ENCODE assay signal across 29 mouse cellular contexts in the genomic region with DNA sequence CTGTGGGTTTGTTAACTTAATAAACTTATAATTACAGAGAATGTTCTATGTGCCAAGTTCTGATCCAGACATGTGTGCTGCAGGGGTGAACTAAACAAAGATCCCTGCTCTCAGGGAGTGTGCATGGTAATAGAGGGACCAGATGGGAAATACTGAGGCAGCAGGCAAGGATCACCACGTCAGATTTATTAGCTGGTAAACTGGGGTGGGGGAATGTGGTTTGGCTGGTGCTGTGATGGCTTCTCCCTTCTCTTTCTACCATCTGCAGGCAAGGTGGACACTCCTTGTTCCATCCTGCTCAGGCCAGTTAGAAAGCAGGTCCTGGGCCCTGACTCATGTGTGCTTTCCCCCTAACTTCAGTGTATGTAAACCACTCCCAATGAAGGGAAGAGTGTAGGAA. TPM values are rescaled to one million over a fixed set of nuclear protein-coding genes. Genes with fewer than 3 reads are reported as not detected.
DNase-seq lines count a peak whose midpoint lies in the region; ATAC-seq and TF ChIP-seq lines count a peak whose summit lies in the region.
"Had no signal": no experiment of that assay in that cellular context is flagged by ENCODE, and none has a peak within 500 bp of the region (broad histone marks: within the 10 kb centered on the region; RNA-seq: fewer than 3 reads in every experiment).

No protein-coding gene starts in this region.

- H3K9me3 ChIP-seq in limb, embryonic 15.5 days, result no peaks in the 10 kb centered on the region
- H3K9me3 ChIP-seq in hindbrain, embryonic 11.5 days (ENCODE audit: control insufficient read depth, low read length), result no peaks in the 10 kb centered on the region
- H3K9me3 ChIP-seq: embryonic facial prominence, embryonic 10.5 days; embryonic facial prominence, embryonic 15.5 days; forebrain, embryonic 15.5 days; heart, embryonic 12.5 days; liver, embryonic 13.5 days; midbrain, embryonic 13.5 days had no signal

- H3K9ac ChIP-seq in limb, embryonic 15.5 days, result no peak overlapping the region
- no peak overlapping the region for H3K9ac ChIP-seq in hindbrain, embryonic 11.5 days (ENCODE audit: low read depth, low read length)
- H3K9ac ChIP-seq: embryonic facial prominence, embryonic 15.5 days; forebrain, embryonic 15.5 days; heart, embryonic 12.5 days; hindbrain, embryonic 14.5 days; limb, embryonic 12.5 days; liver, embryonic 13.5 days; midbrain, embryonic 13.5 days had no signal

- peaks cover 17% of the 10 kb centered on the region for H3K4me1 ChIP-seq in limb, embryonic 15.5 days
- no peaks in the 10 kb centered on the region for H3K4me1 ChIP-seq in hindbrain, embryonic 11.5 days (replicated peaks; ENCODE audit: control insufficient read depth, insufficient read depth, low read length)
- H3K4me1 ChIP-seq: embryonic facial prominence, embryonic 10.5 days; forebrain, embryonic 15.5 days; heart, embryonic 12.5 days; liver, embryonic 13.5 days; midbrain, embryonic 13.5 days had no signal

- H3K4me2 ChIP-seq in limb, embryonic 15.5 days, result no peak overlapping the region
- H3K4me2 ChIP-seq in hindbrain, embryonic 11.5 days (replicated peaks; ENCODE audit: low read depth, low read length), result no peak overlapping the region
- H3K4me2 ChIP-seq: embryonic facial prominence, embryonic 15.5 days; forebrain, embryonic 15.5 days; heart, embryonic 12.5 days; hindbrain, embryonic 14.5 days; limb, embryonic 12.5 days; liver, embryonic 13.5 days; midbrain, embryonic 13.5 days had no signal

- H3K27me3 ChIP-seq in Patski, result no peaks in the 10 kb centered on the region
- H3K27me3 ChIP-seq in limb, embryonic 15.5 days, result no peaks in the 10 kb centered on the region
- no peaks in the 10 kb centered on the region for H3K27me3 ChIP-seq in hindbrain, embryonic 11.5 days (ENCODE audit: control insufficient read depth, insufficient read depth, low read length)
- H3K27me3 ChIP-seq: embryonic facial prominence, embryonic 15.5 days; forebrain, embryonic 15.5 days; heart, embryonic 12.5 days; limb, embryonic 12.5 days; liver, embryonic 13.5 days; midbrain, embryonic 13.5 days had no signal

- H3K36me3 ChIP-seq in limb, embryonic 15.5 days, result no peaks in the 10 kb centered on the region
- no peaks in the 10 kb centered on the region for H3K36me3 ChIP-seq in hindbrain, embryonic 11.5 days (ENCODE audit: control insufficient read depth, insufficient read depth, low read length)
- H3K36me3 ChIP-seq: embryonic facial prominence, embryonic 10.5 days; embryonic facial prominence, embryonic 15.5 days; forebrain, embryonic 15.5 days; heart, embryonic 12.5 days; limb, embryonic 12.5 days; liver, embryonic 13.5 days; midbrain, embryonic 13.5 days had no signal

- no peak for TF ChIP-seq CTCF in Patski (IDR thresholded peaks at IDR 0.05)

- CTCF ChIA-PET in Patski (lab: Charles Lee), result no interaction called here

- WGBS in limb, embryonic 15.5 days, result 4% methylated on average over 1 of the region's 1 CpGs
- WGBS in hindbrain, embryonic 11.5 days, result 41% methylated on average over 1 of the region's 1 CpGs

- no peak for ATAC-seq in Patski
- peak; percentile 69; the same call in 1 of the 2 replicates for ATAC-seq in limb, embryonic 15.5 days (ENCODE audit: insufficient number of reproducible peaks, low FRiP score, low TSS enrichment, low read depth)
- no peak for ATAC-seq in hindbrain, embryonic 11.5 days (ENCODE audit: low FRiP score)
- ATAC-seq: forebrain, embryonic 15.5 days; inflammation-experienced regulatory T-cells, adult 6 months; midbrain, embryonic 13.5 days had no signal

- POLR2A ChIA-PET in Patski (lab: Charles Lee), result no interaction called here

- peak overlapping the region; percentile 63 for H3K27ac ChIP-seq in limb, embryonic 15.5 days
- H3K27ac ChIP-seq in hindbrain, embryonic 11.5 days (ENCODE audit: low read depth, low read length), result no peak overlapping the region
- H3K27ac ChIP-seq: embryonic facial prominence, embryonic 10.5 days; embryonic facial prominence, embryonic 15.5 days; forebrain, embryonic 15.5 days; heart, adult 2 months; hindbrain, embryonic 14.5 days; kidney, postnatal 0 days; limb, embryonic 12.5 days; liver, embryonic 13.5 days; midbrain, embryonic 13.5 days had no signal

- peak; percentile 73 for DNase-seq in heart, adult 11 months
- no peak for DNase-seq in heart, adult 18-20 months
- DNase-seq in layer of hippocampus, postnatal 36 days, result peak; percentile 3 to 8
- no peak for DNase-seq in layer of hippocampus, postnatal 25 days (ENCODE audit: extremely low spot score in 1 of 2, low spot score in 1 of 2)
- DNase-seq in Patski (ENCODE audit: low read depth, low spot score), result peak; percentile 24
- DNase-seq in hindbrain, embryonic 11.5 days (ENCODE audit: low spot score), result no peak
- DNase-seq: adrenal gland, adult 8-10 months; B cell, adult 2 months; cerebellum, adult 8-10 months; cerebellum, postnatal 25 days; heart, adult 2 months; heart, postnatal 4 days; kidney, adult 8-10 months; kidney, postnatal 4 days; liver, embryonic 13.5 days; lung, adult 18-20 months; lung, postnatal 4 days; thymus, postnatal 4 days had no signal

- in situ Hi-C loops in Patski (cut with MboI; ENCODE audit: low pct_unique_long_range_greater_than_20kb), result no loop called here

- no peak overlapping the region for H3K4me3 ChIP-seq in limb, embryonic 15.5 days
- H3K4me3 ChIP-seq in hindbrain, embryonic 11.5 days (ENCODE audit: low read depth, low read length), result no peak overlapping the region
- H3K4me3 ChIP-seq: embryonic facial prominence, embryonic 10.5 days; embryonic facial prominence, embryonic 15.5 days; forebrain, embryonic 15.5 days; heart, adult 2 months; heart, embryonic 12.5 days; limb, embryonic 12.5 days; liver, embryonic 13.5 days; megakaryocyte, embryonic 14.5 days; midbrain, embryonic 13.5 days had no signal

RNA-seq across cellular contexts. Expression of a gene that starts 41.7 kb away (rescaled TPM):
- total RNA-seq in heart, adult 18-20 months (2021), result 1 to 10 TPM; 1.5 to 1.6 TPM
- total RNA-seq in layer of hippocampus, postnatal 36 days (2021), result 1 to 10 TPM; 7.4 to 8.3 TPM
- total RNA-seq in layer of hippocampus, postnatal 25 days (2021), result 1 to 10 TPM; 8.8 to 8.9 TPM
- polyA plus RNA-seq in Patski (2021), result 19.0 TPM
- 57.9 and 59.4 TPM in 2 replicates for polyA plus RNA-seq in limb, embryonic 15.5 days (2015; fragmentation: Nextera tagmentation; extraction: Ambion mirVana)
- polyA plus RNA-seq in hindbrain, embryonic 11.5 days (2014; fragmentation: Nextera tagmentation; extraction: Ambion mirVana), result 0.38 and 1.8 TPM in 2 replicates
- polyA plus RNA-seq: inflammation-experienced regulatory T-cells, adult 6 months had no signal

RNA-seq across cellular contexts. Expression of a gene that starts 55.9 kb away (rescaled TPM):
- under 1 TPM; 0.10 to 0.32 TPM for total RNA-seq in heart, adult 18-20 months (2021)
- total RNA-seq in layer of hippocampus, postnatal 36 days (2021), result 10 to 100 TPM; 52.3 to 53.7 TPM
- total RNA-seq in layer of hippocampus, postnatal 25 days (2021), result 10 to 100 TPM; 61.6 to 61.7 TPM
- polyA plus RNA-seq in Patski (2021), result 10.4 TPM
- 16.0 and 24.8 TPM in 2 replicates for polyA plus RNA-seq in limb, embryonic 15.5 days (2015; fragmentation: Nextera tagmentation; extraction: Ambion mirVana)
- 17.2 and 21.9 TPM in 2 replicates for polyA plus RNA-seq in hindbrain, embryonic 11.5 days (2014; fragmentation: Nextera tagmentation; extraction: Ambion mirVana)
- polyA plus RNA-seq: inflammation-experienced regulatory T-cells, adult 6 months had no signal

Comparison
In these comparisons a context has a peak if more than half of its experiments do, and no peak if none do; other contexts are left out.
1. DNase-seq: peak in heart, adult 11 months (single experiment), layer of hippocampus, postnatal 36 days (2 of 2) and Patski (single experiment); none in heart, adult 18-20 months (0 of 2), layer of hippocampus, postnatal 25 days (0 of 2) and hindbrain, embryonic 11.5 days (single experiment).
2. RNA of a gene that starts 55.9 kb away (total RNA-seq): 61.6 to 61.7 TPM in layer of hippocampus, postnatal 25 days and 52.3 to 53.7 TPM in layer of hippocampus, postnatal 36 days; 0.10 to 0.32 TPM in heart, adult 18-20 months; every median in the first group is over 10 times any median in the second.